ENCODE assay signal across 20 mouse cellular contexts in genomic region chr3:152061145-152061544, GRCm38 (mm10).
A peak's percentile ranks its signal among the peaks of the same experiment; 100 is the strongest.
DNase-seq lines count a peak whose midpoint lies in the region; ATAC-seq and TF ChIP-seq lines count a peak whose summit lies in the region.
"Had no signal": no experiment of that assay in that cellular context is flagged by ENCODE, and none has a peak within 500 bp of the region (broad histone marks: within the 10 kb centered on the region; RNA-seq: fewer than 3 reads in every experiment).

No protein-coding gene starts in this region.

- WGBS in forebrain, embryonic 14.5 days, result 54% methylated on average over 5 of the region's 5 CpGs
- WGBS in forebrain, embryonic 11.5 days, result 93% methylated on average over 5 of the region's 5 CpGs
- 68% methylated on average over 5 of the region's 5 CpGs for WGBS in hindbrain, embryonic 16.5 days
- 90% methylated on average over 5 of the region's 5 CpGs for WGBS in hindbrain, embryonic 13.5 days
- 85% methylated on average over 5 of the region's 5 CpGs for WGBS in midbrain, postnatal 0 days
- WGBS in midbrain, embryonic 11.5 days, result 92% methylated on average over 5 of the region's 5 CpGs

- TF ChIP-seq CTCF in midbrain, postnatal 0 days (IDR thresholded peaks at IDR 0.05), result no peak

- H3K9me3 ChIP-seq in forebrain, embryonic 14.5 days (replicated peaks; ENCODE audit: control insufficient read depth, low read length), result no peaks in the 10 kb centered on the region
- no peaks in the 10 kb centered on the region for H3K9me3 ChIP-seq in forebrain, embryonic 11.5 days (ENCODE audit: control insufficient read depth, low read length)
- H3K9me3 ChIP-seq in hindbrain, embryonic 16.5 days (ENCODE audit: control insufficient read depth, low read length), result no peaks in the 10 kb centered on the region
- H3K9me3 ChIP-seq in hindbrain, embryonic 13.5 days, result no peaks in the 10 kb centered on the region
- no peaks in the 10 kb centered on the region for H3K9me3 ChIP-seq in midbrain, postnatal 0 days (ENCODE audit: low read length)
- H3K9me3 ChIP-seq in midbrain, embryonic 11.5 days (ENCODE audit: control insufficient read depth, low read length), result no peaks in the 10 kb centered on the region
- H3K9me3 ChIP-seq: embryonic facial prominence, embryonic 13.5 days; heart, embryonic 12.5 days; hindbrain, embryonic 12.5 days had no signal

- H3K4me1 ChIP-seq in forebrain, embryonic 14.5 days (ENCODE audit: control insufficient read depth, insufficient read depth, low read length), result no peaks in the 10 kb centered on the region
- no peaks in the 10 kb centered on the region for H3K4me1 ChIP-seq in forebrain, embryonic 11.5 days (replicated peaks; ENCODE audit: control insufficient read depth, insufficient read depth, low read length)
- no peaks in the 10 kb centered on the region for H3K4me1 ChIP-seq in hindbrain, embryonic 16.5 days (ENCODE audit: control insufficient read depth, insufficient read depth, low read depth, low read length)
- no peaks in the 10 kb centered on the region for H3K4me1 ChIP-seq in hindbrain, embryonic 13.5 days (replicated peaks)
- no peaks in the 10 kb centered on the region for H3K4me1 ChIP-seq in midbrain, postnatal 0 days (ENCODE audit: insufficient read depth, low read length)
- no peaks in the 10 kb centered on the region for H3K4me1 ChIP-seq in midbrain, embryonic 11.5 days (ENCODE audit: control insufficient read depth, insufficient read depth, low read length)
- H3K4me1 ChIP-seq: embryonic facial prominence, embryonic 13.5 days; heart, embryonic 12.5 days; hindbrain, embryonic 12.5 days had no signal

- H3K4me3 ChIP-seq in forebrain, embryonic 14.5 days (ENCODE audit: low read depth, low read length), result no peak overlapping the region
- no peak overlapping the region for H3K4me3 ChIP-seq in forebrain, embryonic 11.5 days (ENCODE audit: low read depth, low read length)
- H3K4me3 ChIP-seq in hindbrain, embryonic 16.5 days (ENCODE audit: low read length), result no peak overlapping the region
- no peak overlapping the region for H3K4me3 ChIP-seq in hindbrain, embryonic 13.5 days
- H3K4me3 ChIP-seq in midbrain, postnatal 0 days (ENCODE audit: low read depth, low read length), result no peak overlapping the region
- H3K4me3 ChIP-seq in midbrain, embryonic 11.5 days (ENCODE audit: low read depth, low read length), result no peak overlapping the region
- H3K4me3 ChIP-seq: embryonic facial prominence, embryonic 13.5 days; heart, adult 2 months; heart, embryonic 12.5 days; hindbrain, embryonic 12.5 days had no signal

- H3K36me3 ChIP-seq in forebrain, embryonic 14.5 days (ENCODE audit: control insufficient read depth, insufficient read depth, low read length), result no peaks in the 10 kb centered on the region
- no peaks in the 10 kb centered on the region for H3K36me3 ChIP-seq in forebrain, embryonic 11.5 days (ENCODE audit: control insufficient read depth, insufficient read depth, low read length)
- H3K36me3 ChIP-seq in hindbrain, embryonic 16.5 days (ENCODE audit: control insufficient read depth, insufficient read depth, low read length), result no peaks in the 10 kb centered on the region
- no peaks in the 10 kb centered on the region for H3K36me3 ChIP-seq in hindbrain, embryonic 13.5 days
- H3K36me3 ChIP-seq in midbrain, postnatal 0 days (ENCODE audit: insufficient read depth, low read length), result no peaks in the 10 kb centered on the region
- H3K36me3 ChIP-seq in midbrain, embryonic 11.5 days (ENCODE audit: control insufficient read depth, insufficient read depth, low read length), result no peaks in the 10 kb centered on the region
- H3K36me3 ChIP-seq: embryonic facial prominence, embryonic 13.5 days; heart, embryonic 12.5 days; hindbrain, embryonic 12.5 days had no signal

- H3K9ac ChIP-seq in forebrain, embryonic 14.5 days (ENCODE audit: low read length), result no peak overlapping the region
- H3K9ac ChIP-seq in forebrain, embryonic 11.5 days (ENCODE audit: low read length), result no peak overlapping the region
- H3K9ac ChIP-seq in hindbrain, embryonic 16.5 days (ENCODE audit: low read depth, low read length), result no peak overlapping the region
- H3K9ac ChIP-seq in hindbrain, embryonic 13.5 days, result no peak overlapping the region
- H3K9ac ChIP-seq in midbrain, postnatal 0 days (replicated peaks; ENCODE audit: low read length, poor library complexity, severe bottlenecking), result no peak overlapping the region
- H3K9ac ChIP-seq in midbrain, embryonic 11.5 days (ENCODE audit: low read length), result no peak overlapping the region
- H3K9ac ChIP-seq: embryonic facial prominence, embryonic 13.5 days; heart, embryonic 12.5 days; hindbrain, embryonic 12.5 days had no signal

- H3K27ac ChIP-seq in forebrain, embryonic 14.5 days (ENCODE audit: low read depth, low read length), result no peak overlapping the region
- H3K27ac ChIP-seq in forebrain, embryonic 11.5 days (ENCODE audit: low read depth, low read length), result no peak overlapping the region
- H3K27ac ChIP-seq in hindbrain, embryonic 16.5 days (ENCODE audit: low read depth, low read length), result no peak overlapping the region
- no peak overlapping the region for H3K27ac ChIP-seq in hindbrain, embryonic 13.5 days
- H3K27ac ChIP-seq in midbrain, postnatal 0 days (ENCODE audit: low read depth, low read length), result no peak overlapping the region
- no peak overlapping the region for H3K27ac ChIP-seq in midbrain, embryonic 11.5 days (ENCODE audit: low read depth, low read length)
- H3K27ac ChIP-seq: embryonic facial prominence, embryonic 13.5 days; heart, adult 2 months; hindbrain, embryonic 12.5 days had no signal

- H3K4me2 ChIP-seq in forebrain, embryonic 14.5 days (ENCODE audit: low read length), result no peak overlapping the region
- no peak overlapping the region for H3K4me2 ChIP-seq in forebrain, embryonic 11.5 days (ENCODE audit: low read depth, low read length, severe bottlenecking)
- H3K4me2 ChIP-seq in hindbrain, embryonic 16.5 days (ENCODE audit: low read length), result no peak overlapping the region
- H3K4me2 ChIP-seq in hindbrain, embryonic 13.5 days, result no peak overlapping the region
- H3K4me2 ChIP-seq in midbrain, postnatal 0 days (ENCODE audit: low read depth, low read length, poor library complexity, severe bottlenecking), result no peak overlapping the region
- H3K4me2 ChIP-seq in midbrain, embryonic 11.5 days, result no peak overlapping the region
- H3K4me2 ChIP-seq: embryonic facial prominence, embryonic 13.5 days; heart, embryonic 12.5 days; hindbrain, embryonic 12.5 days had no signal

- peak; percentile 73 for DNase-seq in forebrain, embryonic 14.5 days (ENCODE audit: low spot score)
- DNase-seq in forebrain, embryonic 11.5 days (ENCODE audit: low spot score), result no peak
- peak; percentile 54 for DNase-seq in midbrain, postnatal 0 days (ENCODE audit: low spot score)
- DNase-seq in midbrain, embryonic 11.5 days (ENCODE audit: low spot score, missing footprints), result no peak
- no peak for DNase-seq in layer of hippocampus, adult 9-11 months
- DNase-seq: adrenal gland, postnatal 14 days; cerebellum, adult 18-20 months; cerebellum, adult 9-11 months; cerebellum, postnatal 36 days; gastrocnemius, postnatal 10 days; heart, adult 2 months had no signal

- ATAC-seq in forebrain, embryonic 14.5 days, result peak; percentile 54
- no peak for ATAC-seq in forebrain, embryonic 11.5 days (replicated peaks; ENCODE audit: low FRiP score)
- 0 out of 2 replicates have a peak, but pooled peaks have one; percentile 42 for ATAC-seq in hindbrain, embryonic 16.5 days
- no peak for ATAC-seq in hindbrain, embryonic 13.5 days (ENCODE audit: low FRiP score)
- ATAC-seq in midbrain, postnatal 0 days (ENCODE audit: low FRiP score), result no peak
- no peak for ATAC-seq in midbrain, embryonic 11.5 days (ENCODE audit: low FRiP score)
- ATAC-seq: activated CD4-positive, CD25-positive, alpha-beta regulatory T cell, adult 4 months; inflammation-experienced regulatory T-cells, adult 6 months; intestine, postnatal 0 days; Patski had no signal

- H3K27me3 ChIP-seq in forebrain, embryonic 14.5 days (replicated peaks; ENCODE audit: control insufficient read depth, insufficient read depth, low read length), result no peaks in the 10 kb centered on the region
- no peaks in the 10 kb centered on the region for H3K27me3 ChIP-seq in forebrain, embryonic 11.5 days (ENCODE audit: control insufficient read depth, insufficient read depth, low read length)
- H3K27me3 ChIP-seq in hindbrain, embryonic 16.5 days (replicated peaks; ENCODE audit: control insufficient read depth, insufficient read depth, low read length), result no peaks in the 10 kb centered on the region
- H3K27me3 ChIP-seq in hindbrain, embryonic 13.5 days, result no peaks in the 10 kb centered on the region
- no peaks in the 10 kb centered on the region for H3K27me3 ChIP-seq in midbrain, postnatal 0 days (ENCODE audit: insufficient read depth, low read length)
- H3K27me3 ChIP-seq in midbrain, embryonic 11.5 days (ENCODE audit: control insufficient read depth, insufficient read depth, low read length), result no peaks in the 10 kb centered on the region

Comparison
In these comparisons a context has a peak if more than half of its experiments do, and no peak if none do; other contexts are left out.
1. ATAC-seq: peak in forebrain, embryonic 14.5 days (single experiment) and hindbrain, embryonic 16.5 days (single experiment); none in forebrain, embryonic 11.5 days (single experiment), hindbrain, embryonic 13.5 days (single experiment), midbrain, postnatal 0 days (single experiment) and midbrain, embryonic 11.5 days (single experiment).
2. DNase-seq: peak in forebrain, embryonic 14.5 days (single experiment) and midbrain, postnatal 0 days (single experiment); none in forebrain, embryonic 11.5 days (single experiment), midbrain, embryonic 11.5 days (single experiment) and layer of hippocampus, adult 9-11 months (single experiment).